Mouse (Mus musculus) C2C12 (cell line): ENCODE data around the gene Ager. TPM values are rescaled to one million over a fixed set of nuclear protein-coding genes. Genes with fewer than 3 reads are reported as not detected.

Source experiments
- H3K27me3 ChIP-seq: one replicate; pipeline ENCODE4 v1.6.1; 2011; ENCODE audit not compliant: control insufficient read depth, insufficient read depth, insufficient read length
- H3K36me3 ChIP-seq: one replicate; pipeline ENCODE4 v1.6.1; 2011; ENCODE audit not compliant: control insufficient read depth, insufficient read depth
- H3K4me3 ChIP-seq: one replicate; pipeline ENCODE4 v1.5.1; 2011; ENCODE audit warnings: mild to moderate bottlenecking, control low read depth; ENCODE audit not compliant: poor library complexity, insufficient read depth, severe bottlenecking
- H3K79me2 ChIP-seq: one replicate; pipeline ENCODE4 v1.6.1; 2011; ENCODE audit not compliant: control insufficient read depth, insufficient read depth
- H3K79me3 ChIP-seq: one replicate; pipeline ENCODE4 v1.6.1; 2011; ENCODE audit warnings: low read depth, control low read depth
- H3ac ChIP-seq: one replicate; pipeline ENCODE3; 2011; ENCODE audit warnings: low read depth; ENCODE audit not compliant: control insufficient read depth, insufficient read length
- CEBPB ChIP-seq: IDR thresholded peaks from one replicate; pipeline ENCODE4 v1.6.1; 2011; ENCODE audit warnings: low read depth, mild to moderate bottlenecking, control low read depth, moderate library complexity
- CTCF ChIP-seq: IDR thresholded peaks from one replicate; pipeline ENCODE4 v1.5.1; 2011; ENCODE audit not compliant: control insufficient read depth, insufficient read depth, insufficient read length
- FOSL1 ChIP-seq: IDR thresholded peaks from one replicate; pipeline ENCODE4 v1.8.0; 2011; ENCODE audit warnings: mild to moderate bottlenecking, low read length; ENCODE audit not compliant: poor library complexity, insufficient read depth, severe bottlenecking
- MAX ChIP-seq: IDR thresholded peaks from one replicate; pipeline ENCODE4 v1.6.1; 2011; ENCODE audit warnings: mild to moderate bottlenecking, control low read depth
- MYOD1 ChIP-seq: IDR thresholded peaks from one replicate; pipeline ENCODE4 v1.6.1; 2011; ENCODE audit warnings: low read depth; ENCODE audit not compliant: control insufficient read depth, insufficient read length
- MYOG ChIP-seq: IDR thresholded peaks from one replicate; pipeline ENCODE4 v1.6.1; 2011; ENCODE audit not compliant: control insufficient read depth, insufficient read length; ENCODE audit errors: extremely low read depth
- USF1 ChIP-seq: IDR thresholded peaks from one replicate; pipeline ENCODE4 v1.6.1; 2011; ENCODE audit warnings: low read depth, mild to moderate bottlenecking, control low read depth, moderate library complexity
- polyA plus RNA-seq: library from polyadenylated mRNA; unstranded; fragments of >200 nt; fragmentation: generic; extraction: Trizol; gene quantifications from one replicate; pipeline ENCODE4 v1.2.1, GENCODE M21; 2012; ENCODE audit warnings: missing spikeins

The Ager gene
- polyA plus RNA-seq, 1 experiment = 0.30 TPM

DNA sequence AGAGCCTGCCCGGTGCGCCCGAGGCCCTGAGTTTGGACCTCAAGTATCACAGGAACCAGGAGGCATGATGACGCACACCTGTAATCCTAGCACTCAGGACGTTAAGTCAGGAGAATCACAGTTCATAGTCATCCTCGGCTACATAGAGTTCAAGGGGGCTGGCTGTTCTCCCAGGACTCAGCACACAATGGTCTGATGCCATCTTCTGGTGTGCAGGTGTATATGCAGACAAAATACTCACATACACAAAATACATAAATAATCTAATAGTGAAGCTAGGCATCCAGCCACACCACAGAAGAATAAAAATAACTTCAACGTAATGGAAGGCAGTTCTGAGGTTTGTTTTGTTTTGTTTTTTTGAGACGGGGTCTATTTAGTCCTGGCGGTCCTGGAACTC is 25.5 kb downstream of the Ager start:
- H3K36me3 ChIP-seq = no peaks in the 10 kb centered on the region
- H3K79me3 ChIP-seq = no peaks in the 10 kb centered on the region
- no peak overlapping the region for H3ac ChIP-seq
- TF ChIP-seq MYOD1 = no peak
- TF ChIP-seq USF1 = no peak
- no peak for TF ChIP-seq MAX
- TF ChIP-seq MYOG = no peak
- TF ChIP-seq CTCF = no peak
- no peak for TF ChIP-seq CEBPB
- TF ChIP-seq FOSL1 = no peak
- no peaks in the 10 kb centered on the region for H3K27me3 ChIP-seq
- no peaks in the 10 kb centered on the region for H3K79me2 ChIP-seq
- no peak overlapping the region for H3K4me3 ChIP-seq

DNA sequence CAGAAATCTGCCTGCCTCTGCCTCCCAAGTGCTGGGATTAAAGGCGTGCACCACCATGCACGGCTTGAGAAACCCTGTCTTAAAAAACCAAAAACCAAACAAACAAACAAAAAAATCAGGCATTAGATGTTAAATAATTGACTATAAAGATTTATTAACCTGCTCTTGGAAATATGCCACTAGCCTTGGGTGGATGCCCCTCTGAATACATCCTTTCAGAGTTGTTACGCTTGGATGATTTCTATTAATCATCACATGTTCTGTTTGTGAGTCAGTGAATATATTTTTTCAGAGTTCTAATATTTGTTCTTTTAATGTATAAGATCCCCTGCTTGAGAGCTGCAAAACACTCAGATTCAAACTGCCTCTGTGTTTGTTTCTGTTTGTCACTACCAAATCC is 27.3 kb downstream of the Ager start:
- H3ac ChIP-seq = no peak overlapping the region
- H3K27me3 ChIP-seq = no peaks in the 10 kb centered on the region
- H3K36me3 ChIP-seq = no peaks in the 10 kb centered on the region
- TF ChIP-seq CTCF (no peak), MYOD1 (no peak), MYOG (no peak), FOSL1 (no peak), USF1 (no peak), CEBPB (no peak), MAX (no peak)
- H3K4me3 ChIP-seq = no peak overlapping the region
- H3K79me3 ChIP-seq = no peaks in the 10 kb centered on the region
- no peaks in the 10 kb centered on the region for H3K79me2 ChIP-seq

DNA sequence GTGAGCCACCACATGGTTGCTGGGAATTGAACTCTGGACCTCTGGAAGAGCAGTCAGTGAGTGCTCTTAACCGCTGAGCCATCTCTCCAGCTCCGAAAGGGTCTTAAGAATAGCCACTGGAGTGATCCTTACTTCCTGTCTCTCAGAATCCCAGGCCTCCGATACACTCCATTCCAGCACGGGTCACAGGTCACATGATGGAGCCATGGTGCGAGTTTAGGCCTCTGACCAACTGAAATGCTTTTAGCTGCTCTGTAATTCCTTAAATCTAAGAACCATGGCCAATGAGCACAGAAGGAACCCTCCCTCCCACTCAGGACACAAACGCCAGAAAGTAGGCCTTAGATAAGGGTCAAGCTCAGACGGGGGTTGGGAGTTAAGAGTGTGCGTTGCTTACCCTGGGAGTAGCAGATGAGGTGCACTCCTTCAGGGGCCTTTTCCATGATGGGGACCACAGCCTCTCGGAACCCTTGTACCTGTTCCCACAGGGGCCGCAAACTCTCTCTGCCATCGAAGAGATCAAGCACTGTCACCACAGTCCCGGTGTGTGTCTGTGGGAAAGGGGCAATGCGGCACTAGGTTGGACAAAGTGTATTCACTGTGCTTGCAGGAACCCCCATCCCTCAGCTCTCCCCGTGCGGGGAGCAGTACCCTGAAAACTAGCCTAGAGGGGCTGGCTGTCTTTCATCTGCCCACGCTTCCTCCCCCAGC is 28.6 kb downstream of the Ager start:
- Histone ChIP-seq H3K27me3 (peaks cover 12% of the 10 kb centered on the region), H3ac (no peak overlapping the region), H3K79me2 (no peaks in the 10 kb centered on the region), H3K4me3 (no peak overlapping the region), H3K79me3 (no peaks in the 10 kb centered on the region), H3K36me3 (no peaks in the 10 kb centered on the region)
- TF ChIP-seq CTCF (no peak), MYOD1 (no peak), MAX (no peak), USF1 (no peak), FOSL1 (no peak), MYOG (no peak), CEBPB (no peak)

DNA sequence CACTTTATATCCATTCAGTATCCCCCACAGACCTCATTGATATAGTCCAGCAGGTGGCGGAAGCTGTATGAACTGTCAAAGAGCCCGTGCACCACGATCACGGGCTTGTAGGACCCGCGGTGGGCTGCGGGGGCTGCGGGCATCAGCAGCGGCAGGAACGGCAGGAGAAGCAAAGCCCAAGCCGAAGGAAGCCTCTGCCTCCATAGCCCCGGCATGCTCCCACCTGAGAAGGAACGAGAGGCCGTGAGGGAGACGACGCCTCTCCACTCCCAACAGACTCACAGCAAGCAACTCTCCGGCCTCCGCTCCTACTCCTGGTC is 29.1 kb downstream of the Ager start:
- H3K27me3 ChIP-seq = peaks cover 17% of the 10 kb centered on the region
- H3K36me3 ChIP-seq = no peaks in the 10 kb centered on the region
- TF ChIP-seq CEBPB = no peak
- TF ChIP-seq FOSL1 = no peak
- TF ChIP-seq MAX = no peak
- H3K79me3 ChIP-seq = no peaks in the 10 kb centered on the region
- H3ac ChIP-seq = peak overlapping the region; percentile 1
- no peaks in the 10 kb centered on the region for H3K79me2 ChIP-seq
- peak overlapping the region; percentile 32 for H3K4me3 ChIP-seq

DNA sequence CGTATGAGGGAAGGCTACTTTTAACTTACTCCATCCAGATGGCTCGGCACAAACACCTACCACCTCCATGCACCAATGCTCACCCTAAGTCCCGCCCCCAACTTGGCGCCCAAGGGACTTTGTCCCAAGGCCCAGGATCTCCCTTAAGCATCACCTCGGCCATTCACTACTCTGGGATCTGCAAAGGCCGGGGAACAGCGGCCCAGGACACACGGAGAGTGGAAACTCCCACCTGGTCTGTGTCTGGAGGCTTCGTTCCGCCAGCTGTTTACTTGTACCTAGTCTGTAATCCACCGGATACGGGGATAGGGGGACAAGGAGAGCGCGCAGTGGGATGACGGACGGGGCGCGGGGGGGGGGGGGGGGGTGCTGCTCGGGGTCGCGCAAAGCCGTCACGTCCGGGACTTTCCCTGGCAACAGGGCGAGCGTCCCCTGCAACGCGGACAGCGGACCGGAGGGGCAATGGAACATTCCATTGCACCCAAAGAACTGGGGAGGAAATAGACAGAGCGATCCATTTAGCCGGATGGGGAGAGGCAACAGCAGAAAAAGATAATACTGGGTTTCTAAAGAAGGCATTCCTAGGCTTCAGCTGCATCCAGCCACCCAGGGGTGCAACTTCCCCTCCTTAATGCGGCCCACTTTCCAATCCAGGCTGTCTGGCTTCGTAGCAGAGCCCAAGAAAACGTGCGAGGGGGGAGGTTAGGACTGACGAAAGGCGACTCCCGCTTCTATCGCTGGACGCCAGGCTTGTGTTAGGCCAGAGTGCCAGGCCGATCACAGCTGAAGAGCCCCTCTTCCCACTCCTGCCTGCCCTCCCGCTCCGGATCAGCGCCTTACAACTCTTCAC is 29.7 kb downstream of the Ager start:
- H3ac ChIP-seq = peak overlapping the region; percentile 75

More for the DNA sequence above, 29.7 kb downstream of the Ager start:
- H3K36me3 ChIP-seq = no peaks in the 10 kb centered on the region
- TF ChIP-seq MYOD1 (no peak), MAX (peak; percentile 55)
- peak overlapping the region; percentile 32 for H3K4me3 ChIP-seq
- no peaks in the 10 kb centered on the region for H3K79me2 ChIP-seq
- peaks cover 23% of the 10 kb centered on the region for H3K27me3 ChIP-seq
- no peaks in the 10 kb centered on the region for H3K79me3 ChIP-seq
